Mouse (Mus musculus) embryo, embryonic 11.5 days (tissue): ENCODE results near the gene Slc16a13.

ENCODE experiments used
- DNase-seq: peaks from one replicate; pipeline ENCODE4 v3.0.0-alpha.2; 2012; ENCODE audit warnings: low read depth, low spot score

Gene Slc16a13

GRCm38 (mm10) chr11:70212423-70212822 lies 8.4 kb downstream of the Slc16a13 start, which contains the start of gene Slc16a11:
Gene Slc16a11, plus strand, starts transcription at chr11:70212752.
- no peak for DNase-seq

GRCm38 (mm10) chr11:70211972-70212371 lies 8.9 kb downstream of the Slc16a13 start:
- DNase-seq, result no peak

GRCm38 (mm10) chr11:70210681-70211080 lies 10.2 kb downstream of the Slc16a13 start:
- DNase-seq, result no peak

- DNase-seq, result no peak
Measured at GRCm38 (mm10) chr11:70208778-70209388, 12.0 kb downstream of the Slc16a13 start.

- DNase-seq, result no peak
Measured at GRCm38 (mm10) chr11:70207283-70207682, 13.6 kb downstream of the Slc16a13 start.

- DNase-seq, result no peak
Measured at GRCm38 (mm10) chr11:70206801-70207200, 14.1 kb downstream of the Slc16a13 start.

- DNase-seq, result peak; percentile 71
Measured at GRCm38 (mm10) chr11:70201691-70202090, 19.2 kb downstream of the Slc16a13 start.

- DNase-seq, result no peak
Measured at GRCm38 (mm10) chr11:70200036-70200608, 20.7 kb downstream of the Slc16a13 start.

GRCm38 (mm10) chr11:70199107-70199506 lies 21.8 kb downstream of the Slc16a13 start:
- DNase-seq, result no peak

GRCm38 (mm10) chr11:70198332-70198731 lies 22.5 kb downstream of the Slc16a13 start:
- no peak for DNase-seq

- no peak for DNase-seq
Measured at GRCm38 (mm10) chr11:70193354-70194285, 27.2 kb downstream of the Slc16a13 start.

GRCm38 (mm10) chr11:70192157-70192556 lies 28.7 kb downstream of the Slc16a13 start:
- DNase-seq, result no peak

- no peak for DNase-seq
Measured at GRCm38 (mm10) chr11:70191188-70191587, 29.7 kb downstream of the Slc16a13 start.

- DNase-seq, result no peak
Measured at GRCm38 (mm10) chr11:70189319-70190134, 31.3 kb downstream of the Slc16a13 start.

GRCm38 (mm10) chr11:70185120-70185519 lies 35.7 kb downstream of the Slc16a13 start:
- DNase-seq, result no peak

GRCm38 (mm10) chr11:70180496-70180895 lies 40.4 kb downstream of the Slc16a13 start:
- DNase-seq, result no peak

- peak; percentile 11 for DNase-seq
Measured at GRCm38 (mm10) chr11:70179401-70179800, 41.5 kb downstream of the Slc16a13 start.

GRCm38 (mm10) chr11:70178756-70179155 lies 42.1 kb downstream of the Slc16a13 start:
- no peak for DNase-seq

- no peak for DNase-seq
Measured at GRCm38 (mm10) chr11:70178311-70178710, 42.6 kb downstream of the Slc16a13 start.

- no peak for DNase-seq
Measured at GRCm38 (mm10) chr11:70177647-70178046, 43.2 kb downstream of the Slc16a13 start.

GRCm38 (mm10) chr11:70174491-70174890 lies 46.4 kb downstream of the Slc16a13 start:
- DNase-seq, result no peak
